Mouse (Mus musculus) spleen, postnatal 4 days (tissue): ENCODE data around the gene Abca5.

Source experiments
- DNase-seq, 2 experiments: peaks; one replicate each; pipeline ENCODE4 v3.0.0; 2022; ENCODE audit warnings: low spot score in 2 of 2

The Abca5 gene

DNA sequence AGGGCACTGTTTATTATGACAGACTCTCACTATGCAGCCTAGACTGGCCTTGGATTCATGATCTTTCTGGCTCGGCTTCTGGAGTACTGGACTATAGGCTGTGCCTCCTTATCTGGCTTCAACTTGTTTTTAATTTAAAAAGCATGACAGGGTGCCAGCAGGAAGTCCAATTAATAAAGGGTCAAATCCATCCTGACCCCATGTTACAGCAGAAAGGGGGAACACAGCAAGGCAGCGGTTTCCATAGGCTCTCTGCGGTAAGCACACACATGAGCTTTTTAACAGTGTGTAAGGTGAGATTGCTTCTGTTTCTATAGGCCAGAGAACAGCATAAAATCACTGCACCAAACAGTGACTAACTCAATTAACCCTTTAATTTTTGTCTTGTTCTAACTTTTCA lies 34.1 kb downstream of the Abca5 start:
- no peak for DNase-seq

DNA sequence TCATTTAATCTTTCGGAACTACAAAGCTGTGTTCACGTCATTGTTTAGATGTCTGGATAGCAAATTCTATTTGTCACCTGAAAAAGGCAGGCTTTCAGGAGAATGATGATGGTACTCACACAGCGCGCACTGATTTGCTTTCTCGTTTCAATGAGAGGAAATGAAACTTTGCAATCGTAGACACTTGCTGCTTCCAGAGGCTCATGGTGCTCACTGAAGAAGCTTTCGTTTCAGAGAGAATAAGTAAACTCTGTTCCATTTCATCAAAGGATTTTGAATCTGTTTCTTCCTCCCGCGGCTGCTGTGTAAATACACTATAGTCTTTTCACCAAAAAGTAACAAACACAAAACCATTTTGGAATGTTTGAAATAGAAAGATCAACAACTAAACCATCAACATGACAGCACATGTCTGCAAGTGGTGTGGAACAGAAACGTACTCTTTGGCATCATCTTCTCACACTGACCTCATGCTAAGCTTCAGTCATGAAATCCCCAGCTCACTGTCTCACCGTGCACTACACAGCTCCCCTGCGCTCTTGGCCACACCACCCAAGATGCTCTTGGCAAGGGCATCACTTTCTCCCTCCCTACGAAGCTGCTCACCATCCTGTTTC lies 39.5 kb downstream of the Abca5 start:
- DNase-seq, result no peak

DNA sequence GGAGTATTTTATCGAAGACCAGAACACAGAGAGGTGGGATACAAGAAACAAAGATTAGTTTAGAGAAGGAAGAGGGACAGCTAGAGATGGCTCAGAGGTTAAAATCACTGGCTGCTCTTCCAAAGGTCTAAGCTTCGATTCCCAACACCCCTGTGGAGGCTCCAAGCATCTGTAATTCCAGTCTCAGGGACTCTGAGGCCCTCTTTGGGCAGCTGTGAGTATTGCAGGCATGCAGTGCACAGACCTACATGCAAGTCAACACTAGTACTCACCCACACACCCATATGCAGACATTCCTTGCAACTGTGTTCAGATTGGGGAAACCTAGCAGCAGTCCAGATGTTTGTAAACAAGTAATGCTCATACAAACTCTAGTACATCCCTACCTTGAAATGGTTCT lies 46.9 kb downstream of the Abca5 start:
- no peak for DNase-seq

DNA sequence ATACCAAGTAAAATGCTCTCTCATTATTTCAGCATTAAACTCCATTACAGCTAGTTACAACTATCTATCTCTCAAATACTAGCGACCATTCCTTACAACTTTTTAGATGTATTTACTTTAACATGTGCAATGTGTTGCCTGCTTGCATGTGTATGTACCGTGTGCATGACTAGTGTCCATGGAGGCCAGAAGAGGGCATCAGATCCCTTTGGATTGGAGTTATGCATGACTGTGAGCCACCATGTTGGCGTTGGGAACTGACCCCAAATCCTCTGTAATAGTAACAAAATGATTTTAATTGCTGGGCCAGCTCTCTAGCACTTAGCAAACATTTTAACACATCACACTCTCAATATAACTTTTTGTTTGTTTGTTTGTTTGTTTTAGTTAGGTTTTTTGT lies 49.1 kb downstream of the Abca5 start:
- no peak for DNase-seq

DNA sequence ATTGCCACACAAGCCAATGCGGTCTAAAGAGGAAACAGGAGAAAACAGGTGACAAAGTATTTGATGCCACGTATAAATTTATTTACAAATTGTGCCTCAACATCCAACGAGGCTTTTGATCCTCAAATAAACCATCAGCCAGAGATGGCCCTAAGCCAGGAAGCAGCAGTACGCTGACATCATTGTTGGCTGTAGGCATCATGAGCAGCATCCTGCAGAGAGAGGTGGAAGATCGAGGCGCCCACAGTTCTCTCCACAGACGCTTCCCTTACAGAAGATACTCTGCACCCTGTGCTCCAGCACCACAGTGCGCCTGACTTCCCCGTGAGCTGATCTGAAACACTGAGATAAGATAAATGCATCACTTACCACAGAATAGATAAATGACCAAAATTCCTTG lies 49.8 kb downstream of the Abca5 start:
- no peak for DNase-seq

DNA sequence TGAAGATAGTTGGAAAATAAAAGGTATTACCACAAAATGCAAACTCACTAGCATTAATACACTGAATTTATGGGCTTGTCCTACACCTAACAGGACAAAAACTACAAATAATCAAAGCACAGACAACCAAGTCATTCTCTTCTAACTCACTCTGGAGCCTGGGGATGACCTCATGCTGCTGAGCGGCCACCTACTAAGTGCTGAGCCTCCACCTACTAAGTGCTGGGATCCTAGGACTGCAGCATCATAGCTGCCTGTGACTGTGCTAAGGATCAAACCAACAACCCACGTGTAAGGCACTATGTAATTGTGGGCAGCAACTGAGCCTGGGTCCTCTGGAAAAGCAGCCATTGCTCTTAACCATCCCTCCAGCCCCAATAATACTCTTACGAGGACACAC lies 51.2 kb downstream of the Abca5 start:
- no peak for DNase-seq

DNA sequence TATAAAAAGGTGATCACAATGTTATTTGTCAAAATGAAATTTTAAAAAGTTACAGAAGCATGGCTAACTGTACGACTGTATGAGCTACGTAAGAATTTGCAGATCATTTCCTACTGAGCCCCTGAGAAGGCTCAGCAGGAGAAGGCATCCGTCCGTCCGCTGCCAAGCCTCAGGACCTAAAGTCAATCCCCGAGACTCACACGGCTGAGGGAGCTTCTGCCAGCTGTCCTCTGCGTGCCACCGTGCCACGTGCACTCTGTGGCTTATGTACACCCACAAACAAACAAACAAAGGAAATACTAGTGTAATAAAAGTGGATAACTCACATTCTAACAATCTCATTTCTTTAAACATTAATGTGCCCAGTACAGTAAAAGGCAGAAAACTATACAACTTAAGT lies 52.7 kb downstream of the Abca5 start:
- no peak for DNase-seq

DNA sequence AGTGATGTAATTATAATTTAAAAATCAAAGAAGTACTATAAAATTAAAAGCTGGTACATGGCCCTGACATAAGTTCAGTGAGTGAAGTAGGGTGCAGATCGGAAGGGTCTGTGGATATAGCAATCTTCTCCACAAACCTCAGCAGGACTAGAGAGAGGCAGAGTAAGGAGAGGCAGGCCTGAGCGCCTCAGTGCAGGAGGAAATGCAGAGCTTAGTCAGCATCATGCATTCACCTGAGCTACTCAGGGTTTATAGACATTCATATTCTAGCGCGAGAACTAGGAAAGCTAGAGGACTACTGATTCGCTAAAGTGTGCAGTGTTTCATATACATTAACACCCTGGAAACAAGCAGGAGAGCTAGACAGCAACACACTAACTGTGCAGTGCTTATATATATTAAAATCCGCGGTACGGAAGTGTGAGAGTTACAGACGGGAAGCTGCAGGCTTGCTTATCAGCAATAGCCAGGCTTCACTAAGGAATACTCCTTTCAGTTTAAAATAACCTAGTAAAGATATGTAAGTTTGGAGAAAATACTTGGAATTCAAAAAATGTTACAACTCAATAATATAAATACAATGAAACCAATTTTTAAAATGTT lies 53.2 kb downstream of the Abca5 start:
- DNase-seq, result no peak

DNA sequence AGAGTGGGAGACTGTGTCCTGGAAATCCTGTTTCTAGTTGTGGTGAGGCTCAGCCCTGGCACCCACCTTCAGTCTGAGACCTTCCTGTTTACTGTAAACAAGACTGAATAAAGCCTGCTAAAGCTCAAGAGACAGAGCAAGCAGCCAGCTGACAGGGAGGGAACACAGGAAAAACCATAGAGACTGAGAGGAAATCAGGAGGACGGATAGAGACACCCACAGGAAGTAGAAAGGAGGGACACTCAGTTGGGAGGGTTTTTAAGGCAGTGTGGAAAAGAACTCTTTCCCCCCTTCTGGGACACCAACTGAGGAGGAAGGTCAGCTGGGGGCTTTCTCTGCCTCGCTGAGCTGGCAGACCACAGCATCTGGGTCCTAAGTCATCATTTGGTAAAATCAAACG lies 62.7 kb downstream of the Abca5 start:
- DNase-seq, result no peak

DNA sequence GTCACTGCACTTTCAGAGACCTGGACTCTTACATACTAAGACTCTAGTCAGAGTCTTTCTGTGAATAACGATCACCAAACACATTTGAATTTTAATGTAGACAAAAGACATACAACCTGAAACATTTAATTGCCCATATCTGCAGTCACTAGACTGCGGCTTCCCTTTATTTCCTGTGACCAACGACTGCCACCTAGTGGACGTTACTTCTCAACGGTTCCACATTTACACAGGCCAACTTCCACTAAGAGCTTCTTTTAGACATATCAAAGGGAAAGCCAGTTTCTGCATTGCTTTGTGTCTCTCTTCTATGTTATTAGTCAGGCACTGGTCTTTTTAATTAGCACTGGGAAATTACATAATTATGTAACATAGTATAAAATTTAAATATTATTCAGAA lies 65.8 kb downstream of the Abca5 start:
- DNase-seq, result peak; percentile 41 to 68

DNA sequence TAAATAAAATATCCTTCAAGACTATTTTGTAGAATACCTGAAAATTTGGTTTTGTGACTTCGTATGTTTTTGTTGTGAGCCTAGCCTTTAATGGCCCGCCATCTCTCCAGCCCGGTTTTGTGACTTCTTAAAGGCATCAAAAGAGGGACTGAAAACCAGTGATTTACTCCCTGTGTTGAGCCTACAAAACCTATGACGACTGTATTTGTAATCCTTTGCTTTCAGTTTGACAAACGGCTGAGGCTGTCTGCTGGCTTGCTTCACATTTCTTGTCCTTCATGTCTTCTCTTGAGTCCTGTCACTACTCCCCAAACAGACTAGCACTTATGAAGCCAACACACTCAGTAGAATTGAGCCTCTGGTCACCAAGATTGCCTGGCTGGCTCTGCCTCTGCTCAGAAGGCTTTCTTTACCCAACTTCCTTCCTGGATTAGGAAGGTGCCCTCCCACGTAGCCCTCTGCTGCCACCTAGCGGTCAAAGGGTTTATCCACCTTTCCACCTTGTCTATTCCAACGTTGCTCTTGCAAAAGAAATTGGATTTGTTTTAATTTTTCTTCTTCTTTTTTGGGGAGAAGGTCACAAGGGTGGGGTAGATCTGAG lies 69.2 kb downstream of the Abca5 start:
- peak; percentile 80 to 96 for DNase-seq

DNA sequence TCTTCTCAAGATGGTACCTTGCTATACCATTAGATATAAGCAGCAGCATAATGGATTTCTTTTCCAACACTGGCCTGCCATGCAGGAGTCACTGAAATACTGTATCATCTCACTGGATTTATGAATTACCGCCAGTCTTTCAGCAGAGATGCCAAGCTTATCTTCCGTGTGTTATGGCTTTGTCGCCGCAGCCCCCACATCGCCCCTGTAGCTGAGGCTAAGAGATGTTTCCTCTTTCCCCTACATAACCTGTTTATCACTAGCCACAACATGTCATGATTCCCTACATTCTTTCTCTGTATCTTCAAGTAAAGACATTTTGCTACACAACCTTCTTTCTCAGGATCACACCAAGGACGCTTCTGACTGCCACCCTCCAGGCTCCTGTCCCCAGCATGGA lies 70.3 kb downstream of the Abca5 start:
- no peak for DNase-seq

DNA sequence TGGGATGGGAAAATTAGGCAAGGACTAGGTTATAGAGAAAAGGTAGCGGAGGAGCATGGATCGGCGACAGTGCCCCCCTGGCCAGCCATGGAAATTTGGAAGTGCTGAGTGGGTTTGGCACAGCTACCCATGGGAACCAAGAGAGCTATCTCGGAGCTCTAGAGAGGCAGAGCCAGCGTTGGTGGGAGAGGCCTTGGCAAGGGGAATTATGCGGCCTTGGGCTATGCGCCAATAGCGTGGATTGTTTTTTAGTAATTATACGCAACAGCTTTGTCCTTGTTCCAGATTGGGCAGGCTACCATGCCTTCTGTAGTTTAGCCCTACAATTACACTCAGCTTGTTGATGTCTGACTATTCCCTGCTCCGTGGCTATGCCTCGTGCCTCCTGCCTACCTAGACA lies 70.8 kb downstream of the Abca5 start:
- DNase-seq, result no peak

DNA sequence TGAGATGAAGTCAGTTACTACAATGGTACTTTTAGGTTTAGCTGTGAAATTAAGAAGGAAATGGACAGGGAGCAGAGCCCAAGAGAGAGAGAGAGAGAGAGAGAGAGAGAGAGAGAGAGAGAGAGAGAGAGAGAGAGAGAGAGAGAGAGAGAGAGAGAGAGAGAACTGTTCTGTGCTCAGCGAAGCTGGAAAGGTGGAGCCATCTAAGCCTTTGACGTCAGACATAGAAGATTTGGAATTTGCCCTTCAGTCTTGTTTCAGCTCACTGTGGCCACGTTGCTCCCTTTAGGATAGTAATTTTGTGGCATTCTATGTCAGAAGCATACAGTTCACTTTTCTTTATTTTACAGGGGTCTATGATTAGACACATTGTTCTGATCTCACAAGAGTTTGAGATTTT lies 75.6 kb downstream of the Abca5 start:
- no peak for DNase-seq

DNA sequence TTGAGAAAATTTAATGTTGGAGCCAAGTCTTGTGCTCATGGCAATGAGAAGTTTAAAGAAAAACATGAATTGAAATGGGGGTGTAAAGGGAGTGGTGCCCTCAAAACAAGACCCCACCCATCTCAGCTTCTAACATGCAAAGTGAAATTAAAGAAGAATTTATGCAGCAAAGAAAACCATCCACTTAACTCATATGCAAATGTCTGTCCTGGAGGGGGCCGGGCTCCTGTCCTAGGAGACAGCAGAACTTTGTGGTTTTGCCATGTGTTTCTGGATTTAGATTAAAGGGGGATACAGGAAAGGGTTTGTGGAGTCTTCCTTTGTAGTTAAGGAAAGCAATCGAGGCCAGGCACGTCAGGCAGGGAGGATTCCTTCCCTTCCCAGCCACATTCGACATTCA lies 79.6 kb downstream of the Abca5 start:
- DNase-seq, result no peak

DNA sequence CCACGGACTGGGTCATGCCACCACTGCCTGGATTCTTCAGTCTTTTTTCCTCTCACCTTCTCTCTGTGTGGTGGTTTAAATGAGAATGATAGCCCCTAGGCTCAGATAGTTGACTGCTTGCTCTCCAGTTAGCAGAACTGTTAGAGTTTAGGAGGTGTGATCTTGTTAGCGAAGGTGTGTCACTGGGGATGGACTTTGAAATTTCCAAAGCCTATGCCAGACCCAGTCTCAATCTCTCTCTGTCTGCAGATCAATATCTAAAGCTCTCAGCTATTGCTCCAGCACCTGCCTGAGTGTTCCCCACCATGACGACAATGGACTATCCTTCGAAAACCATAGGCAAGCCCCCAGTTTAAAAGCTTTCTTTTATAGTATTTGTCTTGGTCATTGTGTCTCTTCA lies 80.5 kb downstream of the Abca5 start:
- DNase-seq, result no peak

DNA sequence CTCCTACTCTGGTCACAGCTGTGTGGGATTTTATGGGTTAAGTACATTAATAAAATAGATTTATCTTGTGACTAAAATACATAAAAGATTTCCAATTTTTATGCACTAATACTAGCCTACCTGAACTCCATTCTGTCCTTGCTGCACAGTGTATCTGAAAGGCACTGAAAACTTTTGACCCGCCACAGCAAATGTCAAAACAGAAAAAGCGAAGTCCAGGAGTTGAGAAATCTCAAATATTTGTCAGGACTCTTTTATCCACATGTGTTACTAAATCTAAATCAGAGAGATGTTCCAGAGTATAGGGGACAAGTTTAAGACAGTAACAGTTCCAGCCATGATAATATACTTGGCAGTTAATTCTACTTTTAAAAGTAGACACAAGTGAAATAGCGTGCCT lies 85.3 kb downstream of the Abca5 start:
- DNase-seq, result no peak

DNA sequence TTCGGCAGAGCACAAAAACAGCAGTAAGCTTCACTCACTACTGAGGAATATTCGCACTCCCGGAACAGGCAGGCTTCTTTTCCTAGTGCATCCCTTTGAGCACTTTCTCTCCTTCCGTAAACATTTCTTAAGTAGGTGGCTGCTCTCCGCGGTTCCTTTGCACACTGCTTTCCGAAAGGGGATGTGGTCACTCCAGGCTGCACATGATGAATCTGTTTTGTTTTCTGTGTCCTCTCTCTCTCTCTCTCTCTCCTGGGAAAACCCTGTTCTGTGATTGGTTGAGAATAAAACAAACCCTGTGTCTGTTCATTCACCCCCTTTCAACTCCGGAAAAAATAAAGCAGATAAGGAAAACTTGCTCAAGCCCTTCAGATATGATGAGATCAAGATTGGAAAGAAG lies 86.0 kb downstream of the Abca5 start, which contains the start of gene Abca6:
Abca6 (minus strand) TSS at position 243 of the 400 bp plus-strand sequence.
- no peak for DNase-seq

DNA sequence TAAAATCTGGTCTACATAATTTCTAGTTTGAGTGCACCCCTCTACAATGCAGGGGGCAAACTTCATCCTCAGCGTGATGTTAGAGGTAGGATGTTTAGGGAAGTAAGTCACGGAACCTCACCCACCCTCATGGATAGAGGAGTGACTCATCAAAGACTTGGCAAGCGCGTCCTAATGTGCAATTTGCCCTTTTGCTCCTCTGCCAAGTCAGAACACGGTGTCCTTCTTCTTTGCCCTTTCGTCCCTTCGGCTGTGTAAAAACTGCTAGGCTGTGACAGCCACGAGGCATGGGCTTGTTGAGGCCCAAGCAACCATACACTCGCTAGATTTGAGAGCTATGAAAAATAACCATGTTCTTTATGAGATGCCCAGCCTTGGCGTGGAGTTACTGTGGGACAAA lies 92.8 kb downstream of the Abca5 start:
- no peak for DNase-seq

DNA sequence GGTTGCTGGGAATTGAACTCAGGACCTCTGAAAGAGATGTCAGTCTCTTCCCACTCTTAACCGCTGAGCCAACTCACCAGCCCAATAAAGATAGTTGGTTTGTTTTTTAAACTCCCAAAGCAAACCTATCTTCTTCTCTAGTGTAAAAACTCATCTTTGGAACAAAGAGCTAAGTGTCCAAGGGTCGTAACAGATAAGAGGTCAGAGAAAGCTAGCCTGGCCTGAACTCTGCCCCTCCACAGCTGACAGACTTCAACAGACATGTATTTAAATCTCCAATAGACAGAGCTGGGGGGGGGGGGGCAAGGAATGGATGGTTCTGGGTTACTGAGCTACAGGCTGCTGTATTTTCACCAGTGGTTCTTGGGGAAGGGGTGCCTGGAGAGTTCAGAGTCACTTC lies 100.0 kb downstream of the Abca5 start:
- DNase-seq, result no peak

DNA sequence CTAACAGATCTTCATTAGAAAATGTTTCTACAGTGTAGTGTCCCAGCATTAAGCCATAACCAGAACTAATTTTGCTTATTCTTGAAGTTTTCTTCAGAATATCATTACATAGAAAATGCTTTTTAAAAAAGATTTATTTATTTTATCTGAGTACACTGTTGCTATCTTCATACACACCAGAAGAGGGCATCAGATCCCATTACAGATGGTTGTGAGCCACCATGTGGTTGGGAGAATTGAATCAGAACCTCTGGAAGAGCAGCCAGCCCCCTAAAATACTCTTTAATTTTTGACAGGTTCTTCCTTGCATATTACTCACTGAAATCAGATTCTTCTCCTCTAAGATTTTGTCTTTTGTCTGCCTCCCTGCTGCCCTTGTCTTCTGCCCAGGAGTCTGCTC lies 104.5 kb downstream of the Abca5 start:
- no peak for DNase-seq
